Mouse (Mus musculus) layer of hippocampus, adult 2 months (tissue): ENCODE results near the gene Dhx15. TPM values are rescaled to one million over a fixed set of nuclear protein-coding genes. Genes with fewer than 3 reads are reported as not detected.

Experiments used
- DNase-seq, 2 experiments: peaks; one replicate each; pipeline ENCODE4 v3.0.0; 2022; ENCODE audit warnings: low spot score in 2 of 2
- H3K27ac ChIP-seq: fragments of 200-600 bp; 2 replicates; pipeline ENCODE4 v1.8.1; 2022
- H3K4me3 ChIP-seq: fragments of 200-600 bp; 2 replicates; pipeline ENCODE4 v1.8.1; 2022; ENCODE audit warnings: mild to moderate bottlenecking
- CTCF ChIP-seq: fragments of 200-600 bp; conservative IDR thresholded peaks from 2 replicates; pipeline ENCODE4 v1.8.1; 2022; ENCODE audit warnings: antibody characterized with exemption, mild to moderate bottlenecking, moderate library complexity
- microRNA-seq, 2 experiments: library from miRNA; unstranded; fragments of <30 nt; microRNA quantifications; one replicate each; pipeline ENCODE4 v1.2.0; 2021
- total RNA-seq, 2 experiments: library from RNA; stranded (reverse); gene quantifications; 2 replicates each; pipeline ENCODE4 v1.2.3; 2021

The Dhx15 gene
- total RNA-seq, 2 experiments from 2014 or later = 96.1 to 101 TPM

GRCm38 (mm10) chr5:52113851-52114731, 76.2 kb downstream of the Dhx15 start:
- DNase-seq = peak; percentile 46 to 47
- Histone ChIP-seq H3K27ac (peak overlapping the region; percentile 84), H3K4me3 (peak overlapping the region; percentile 79)
- peak; percentile 41; the same call in 1 of the 2 replicates for TF ChIP-seq CTCF

GRCm38 (mm10) chr5:52112953-52113841, 77.1 kb downstream of the Dhx15 start:
- DNase-seq = peak in 1 of 2 experiments; percentile 32
- Histone ChIP-seq H3K4me3 (peak overlapping the region; percentile 79), H3K27ac (peak overlapping the region; percentile 84)
- no peak for TF ChIP-seq CTCF

DNA sequence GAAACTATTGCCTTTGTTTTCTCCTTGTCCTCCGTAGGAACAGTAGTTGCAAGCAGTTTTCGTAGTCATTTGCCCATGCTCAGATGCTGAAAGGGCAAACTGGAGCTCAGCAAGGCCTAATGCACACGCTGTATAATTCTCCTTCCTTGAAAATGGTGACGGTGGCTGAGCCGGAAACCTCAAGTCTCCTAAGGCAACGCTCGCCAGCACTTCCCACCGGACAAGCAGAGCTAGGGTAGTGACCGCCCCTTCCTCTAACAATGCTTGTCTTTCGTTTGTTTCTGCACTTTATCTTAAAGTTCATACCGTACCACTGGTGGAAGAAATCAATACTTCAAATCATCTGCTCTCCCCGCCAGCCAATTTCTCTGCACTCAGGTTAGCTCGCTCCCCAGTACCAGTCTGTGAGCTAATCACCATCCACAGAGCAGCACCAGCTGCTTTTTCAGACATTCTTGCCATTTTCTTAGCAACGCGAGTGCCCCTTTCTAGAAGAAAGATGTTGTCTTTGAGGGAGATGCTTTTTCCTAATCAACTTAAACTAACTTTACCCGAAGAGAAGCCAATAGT, 78.0 kb downstream of the Dhx15 start:
- no peak for DNase-seq
- H3K27ac ChIP-seq = peak overlapping the region; percentile 21; the same call in 1 of the 2 replicates
- H3K4me3 ChIP-seq = no peak overlapping the region; the same call in 1 of the 2 replicates
- TF ChIP-seq CTCF = no peak

GRCm38 (mm10) chr5:52110808-52111663, 79.3 kb downstream of the Dhx15 start:
- no peak overlapping the region for H3K4me3 ChIP-seq
- peak; percentile 65 for TF ChIP-seq CTCF
- DNase-seq = peak; percentile 27 to 63
- peak overlapping the region; percentile 64; the same call in 1 of the 2 replicates for H3K27ac ChIP-seq

Small RNA genes within 50 kb of the gene (microRNA-seq; reads per million reads assigned to microRNA genes)
- 0 reads per million in 2 experiments for gene Mir6417

Other genes with a start within 250 kb of the Dhx15 start
- 1 to 10 TPM; 5.2 to 5.5 TPM for gene Sod3, start 173.3 kb upstream of the Dhx15 start, total RNA-seq